Mouse (Mus musculus) cerebellum, postnatal 14 days (tissue): ENCODE measurements around the gene Gfy.

Experiments used
- DNase-seq, 2 experiments: peaks; one replicate each; pipeline ENCODE4 v3.0.0; 2021; ENCODE audit warnings: mixed read lengths in 2 of 2

The Gfy gene

DNA sequence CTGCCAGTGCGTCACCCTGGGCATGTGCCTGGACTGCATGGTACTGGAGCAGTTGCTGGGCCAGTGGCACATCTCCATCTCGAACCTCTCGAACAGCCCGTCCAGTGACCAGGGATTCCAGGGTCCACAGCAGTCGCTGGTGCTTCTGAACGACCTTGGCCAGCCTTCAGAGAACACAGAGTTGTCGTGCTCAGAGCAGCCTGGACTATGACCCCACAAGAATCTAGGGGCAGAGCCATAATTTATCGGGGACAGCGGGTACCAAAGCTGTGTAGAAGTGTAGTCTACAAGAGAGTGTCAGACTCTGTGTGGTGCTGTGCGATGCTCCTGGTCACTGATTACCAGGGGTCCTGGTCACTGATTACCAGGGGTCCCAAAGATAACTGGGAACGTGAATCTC, 31.5 kb downstream of the Gfy start:
- no peak for DNase-seq

DNA sequence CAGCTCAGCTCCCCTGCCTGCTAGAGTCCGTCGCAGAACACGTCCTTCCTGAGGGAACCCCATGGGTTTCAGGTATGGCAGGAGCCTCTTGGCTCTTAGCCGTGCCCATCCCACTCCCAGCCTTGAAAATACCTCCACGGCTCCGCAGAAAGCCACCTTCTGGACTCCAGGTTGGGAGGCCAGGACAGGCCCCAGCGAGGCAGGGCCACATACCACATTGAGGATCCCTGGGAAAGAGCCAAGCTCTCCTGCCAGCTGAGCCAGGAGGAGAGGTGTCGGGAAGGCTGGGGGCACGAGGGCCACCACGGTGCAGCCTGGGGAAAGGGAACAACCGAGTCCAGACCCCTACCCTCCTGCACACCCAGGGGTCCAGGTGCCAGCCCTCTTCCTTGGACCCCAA, 32.1 kb downstream of the Gfy start:
- DNase-seq = no peak

DNA sequence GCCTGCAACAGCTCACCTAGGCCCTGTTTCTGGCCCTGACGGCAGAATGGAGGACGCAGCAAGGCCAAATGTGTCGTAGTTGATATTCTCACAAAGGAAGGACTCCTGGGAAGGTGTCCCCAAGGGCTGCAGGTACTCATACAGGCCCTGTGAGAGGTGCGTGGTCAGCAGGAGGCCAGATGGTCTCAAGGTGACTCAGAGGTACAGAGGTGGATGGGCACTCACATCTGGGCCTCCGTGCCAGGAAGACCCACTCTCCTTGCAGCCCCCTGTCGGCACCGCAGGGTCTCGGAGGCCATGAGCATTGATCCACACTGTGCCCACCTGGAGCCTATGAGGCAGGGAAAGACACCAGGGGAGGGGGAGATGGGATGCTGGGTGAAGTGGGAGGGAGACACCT, 33.9 kb downstream of the Gfy start:
- no peak for DNase-seq

DNA sequence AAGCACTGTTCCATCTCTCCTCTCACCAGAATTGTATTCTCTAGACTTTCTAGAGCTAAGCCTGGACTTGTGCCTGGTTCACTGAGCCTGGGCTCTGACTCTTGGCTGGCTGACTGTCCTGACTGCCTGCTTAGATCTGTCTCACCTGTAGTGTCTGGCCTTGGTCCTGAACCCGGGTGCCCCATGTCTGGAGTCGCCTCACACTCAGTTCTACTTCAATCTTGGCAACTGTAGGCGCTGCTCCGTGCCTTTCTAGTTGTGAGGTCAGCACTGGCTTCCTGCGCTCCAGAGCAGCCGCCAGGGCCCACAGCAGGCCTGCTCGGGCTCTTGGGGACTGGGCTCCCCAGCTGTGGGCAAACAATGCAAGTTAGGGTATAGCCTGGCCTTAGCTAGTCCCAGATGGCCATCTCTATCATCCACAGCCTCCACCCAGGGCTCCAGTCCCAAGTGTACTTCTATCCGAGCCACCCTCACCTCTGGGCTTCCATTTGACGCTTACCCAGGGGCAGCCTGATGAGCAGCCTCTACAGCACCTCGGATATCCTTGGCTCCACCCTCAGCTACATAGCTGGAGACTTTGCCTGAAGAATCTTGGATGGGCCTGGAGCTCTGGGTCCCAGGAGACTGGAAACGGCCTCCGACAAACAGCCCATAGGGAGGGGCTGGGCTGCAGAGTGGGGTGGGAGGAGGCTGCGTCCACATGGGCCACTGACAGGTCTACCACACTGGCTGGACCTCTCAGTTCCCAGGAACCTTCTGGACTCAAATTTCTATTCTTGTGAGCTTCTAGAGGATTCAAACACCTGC, 34.8 kb downstream of the Gfy start:
- no peak for DNase-seq

DNA sequence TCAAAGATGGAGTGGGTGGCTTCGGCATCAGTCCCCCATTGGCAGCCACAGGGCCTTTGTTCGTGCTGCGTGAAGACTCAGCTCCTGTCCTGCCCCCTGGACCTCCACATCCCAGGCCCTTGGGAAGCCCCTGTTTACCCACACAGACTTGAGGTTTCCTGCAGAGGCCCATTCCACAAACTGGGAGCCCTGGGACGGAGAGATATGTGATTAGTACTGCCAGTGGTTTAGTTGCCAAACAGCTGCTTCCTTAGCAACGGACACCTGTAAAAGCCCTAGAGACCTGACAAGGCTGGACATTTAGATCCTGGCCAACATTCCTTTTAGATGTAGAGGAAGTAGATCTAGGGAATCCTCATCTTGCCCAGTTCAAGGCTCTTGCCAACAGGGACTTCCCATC, 37.5 kb downstream of the Gfy start:
- peak in 1 of 2 experiments; percentile 5 for DNase-seq

DNA sequence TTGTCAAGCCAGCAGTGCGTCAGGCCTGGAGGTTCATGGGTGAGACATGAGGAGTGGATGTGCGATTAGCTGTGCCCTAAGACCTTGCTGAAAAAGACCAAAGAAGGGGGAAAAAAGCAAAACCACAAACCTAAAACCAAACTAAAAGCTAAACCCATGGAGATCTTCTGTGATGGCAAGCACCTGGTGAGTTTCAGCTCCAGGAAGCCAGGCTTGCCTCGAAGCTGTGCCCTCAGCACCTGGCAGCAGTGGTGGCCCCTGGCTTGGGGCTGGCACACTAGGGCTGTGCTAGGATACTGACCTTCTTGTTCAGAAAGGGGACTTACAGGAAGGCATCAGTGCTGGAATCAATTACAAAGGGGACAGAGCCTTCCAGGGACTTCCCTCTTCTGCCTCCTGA, 38.0 kb downstream of the Gfy start:
- no peak for DNase-seq

DNA sequence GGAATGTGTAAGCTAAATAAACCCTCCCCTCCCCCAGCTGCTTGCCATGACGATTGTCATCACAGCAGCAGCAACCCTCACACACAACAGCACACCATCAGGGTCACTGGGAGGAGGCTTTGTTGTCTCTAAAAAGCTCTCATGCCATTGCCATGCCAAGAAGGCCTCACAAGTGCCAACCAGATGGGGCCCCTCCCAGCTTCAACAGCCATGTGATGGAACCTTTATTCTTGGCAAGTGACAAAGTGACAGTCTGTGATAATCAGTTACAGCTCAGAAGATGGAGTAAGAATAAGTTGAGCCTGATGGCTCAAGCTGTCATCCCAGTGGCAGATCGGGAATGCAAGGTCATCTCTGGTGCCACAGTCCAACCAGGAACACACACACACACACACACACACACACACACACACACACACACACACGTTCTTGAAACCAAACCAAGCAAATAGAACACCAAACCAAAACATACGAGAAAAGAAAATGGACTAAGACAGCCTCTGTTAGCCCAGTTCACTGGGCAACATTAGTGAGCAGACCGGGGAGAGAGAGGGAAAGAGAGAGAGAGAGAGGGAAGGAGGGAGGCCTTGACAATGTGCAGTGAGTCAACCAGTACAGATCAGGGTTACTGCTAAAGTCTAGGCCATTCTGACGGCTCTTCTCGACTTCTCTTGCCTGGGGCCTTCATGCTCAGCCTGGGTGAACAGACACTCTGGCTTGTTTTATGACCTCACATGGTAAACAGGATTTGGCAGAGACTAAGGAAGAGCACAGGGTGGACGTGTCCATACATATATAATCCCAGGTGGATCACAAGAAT, 39.3 kb downstream of the Gfy start:
- peak in 1 of 2 experiments; percentile 75 for DNase-seq

DNA sequence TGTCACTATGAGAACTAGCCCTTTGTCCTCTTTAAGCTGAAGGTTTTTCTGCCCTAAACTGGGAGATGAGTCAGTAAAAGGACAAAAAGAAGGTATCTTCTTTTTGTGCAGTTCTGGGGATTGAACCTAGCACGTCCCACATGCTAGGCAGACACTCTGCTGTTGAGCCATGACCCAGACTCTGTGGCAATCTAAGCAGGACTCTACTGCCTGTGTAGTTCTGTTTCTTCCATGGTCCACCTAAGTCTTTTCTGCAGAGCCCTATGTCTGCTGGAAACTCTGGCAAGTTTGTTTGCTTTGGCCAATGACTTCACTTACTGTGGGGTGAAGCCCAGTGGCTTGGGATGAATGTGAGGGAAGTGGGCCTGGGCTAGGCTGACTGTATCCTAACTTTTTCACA, 41.0 kb downstream of the Gfy start:
- no peak for DNase-seq

DNA sequence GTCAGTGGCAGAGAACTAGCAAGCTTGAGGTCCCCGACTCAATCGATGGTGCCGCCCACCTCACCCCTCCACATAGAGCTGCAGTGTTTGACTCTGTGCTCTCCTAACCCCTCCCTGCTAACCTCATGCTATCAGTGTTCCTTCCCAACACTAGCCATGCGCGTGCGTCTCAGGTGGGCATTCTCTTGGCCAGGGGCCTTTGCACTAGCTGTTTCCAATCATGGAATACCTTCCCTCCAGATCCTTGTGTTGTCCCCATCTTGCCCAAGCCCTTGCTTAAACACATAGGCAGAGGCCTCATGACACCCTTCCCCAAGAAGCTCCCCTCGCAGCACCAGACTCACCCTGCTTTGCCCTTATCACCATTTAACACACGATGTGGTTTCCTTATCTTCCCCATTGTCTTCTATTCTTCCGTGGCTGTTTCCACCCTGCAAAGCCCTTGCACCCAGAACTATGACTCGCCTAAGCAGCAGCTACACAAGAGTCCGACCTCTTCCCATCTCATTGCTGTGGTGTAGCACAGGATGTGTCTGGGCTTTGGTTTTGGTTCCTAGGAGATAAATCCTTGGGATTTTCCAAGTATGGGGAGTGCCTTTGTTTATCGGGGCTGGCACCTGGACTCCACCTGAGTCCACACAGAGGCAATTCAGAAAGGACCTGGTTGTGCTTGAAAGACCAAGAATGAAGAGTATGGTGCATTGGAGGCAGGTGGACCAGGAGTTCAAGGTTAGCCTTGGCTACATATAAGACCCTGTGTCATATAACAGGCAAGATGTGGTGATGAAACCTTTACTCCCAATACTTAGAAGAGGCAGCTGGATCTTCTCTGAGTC, 42.0 kb downstream of the Gfy start:
- DNase-seq = peak in 1 of 2 experiments; percentile 12

DNA sequence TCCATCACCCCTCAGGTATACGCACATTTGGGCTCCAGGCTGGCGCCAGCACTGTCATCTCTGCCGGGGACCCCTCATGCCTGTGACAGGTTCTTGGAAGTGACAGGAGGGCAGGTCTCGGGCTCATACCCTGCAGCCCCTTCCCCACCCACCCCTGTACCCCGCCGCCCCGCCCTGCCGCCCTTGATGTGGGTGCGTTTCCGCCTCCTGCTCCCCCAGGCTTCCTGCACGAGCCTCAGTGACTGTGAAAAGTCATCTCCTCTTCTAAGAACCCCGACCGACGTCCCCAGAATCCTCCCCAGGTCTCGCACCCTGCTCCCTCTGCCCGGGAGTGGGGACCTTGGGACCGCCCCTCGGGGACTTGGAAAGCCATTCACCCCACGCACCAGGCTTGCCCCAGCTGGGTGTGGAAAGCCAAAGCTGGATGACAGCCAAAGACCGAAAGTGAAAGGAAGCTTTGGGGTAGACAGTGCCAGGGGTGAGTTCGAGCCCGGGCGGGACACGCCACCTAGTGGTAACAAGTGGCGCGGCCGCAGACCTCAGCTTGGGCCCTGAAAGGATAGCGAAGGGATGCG, 43.3 kb downstream of the Gfy start, which contains the start of the genes Gm45713 and Flt3l:
Gene Gm45713 (minus strand): TSS at position 239 of the 575 bp plus-strand sequence.
Gene Flt3l (minus strand): TSS at position 440 of the 575 bp plus-strand sequence.
- DNase-seq = peak; percentile 94

DNA sequence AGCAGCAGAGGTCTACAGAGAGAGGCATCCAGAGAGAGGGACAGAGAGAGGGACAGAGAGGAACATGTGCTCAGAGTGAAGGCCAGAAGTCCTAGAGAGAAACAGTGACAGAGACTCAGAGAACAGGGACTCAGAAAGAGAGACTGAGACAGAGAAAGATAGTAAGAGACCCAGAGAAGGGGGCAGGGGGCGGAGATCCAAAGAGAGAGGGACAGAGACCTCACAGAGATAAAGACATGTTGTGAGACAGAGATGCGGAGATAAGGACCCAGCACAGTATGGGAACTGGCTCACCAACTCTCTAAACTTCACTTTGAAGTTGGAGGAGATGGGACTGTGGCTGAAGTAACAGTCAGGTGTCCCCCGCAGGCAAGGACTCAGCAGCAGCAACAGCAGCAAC, 44.0 kb downstream of the Gfy start:
- peak in 1 of 2 experiments; percentile 9 for DNase-seq

DNA sequence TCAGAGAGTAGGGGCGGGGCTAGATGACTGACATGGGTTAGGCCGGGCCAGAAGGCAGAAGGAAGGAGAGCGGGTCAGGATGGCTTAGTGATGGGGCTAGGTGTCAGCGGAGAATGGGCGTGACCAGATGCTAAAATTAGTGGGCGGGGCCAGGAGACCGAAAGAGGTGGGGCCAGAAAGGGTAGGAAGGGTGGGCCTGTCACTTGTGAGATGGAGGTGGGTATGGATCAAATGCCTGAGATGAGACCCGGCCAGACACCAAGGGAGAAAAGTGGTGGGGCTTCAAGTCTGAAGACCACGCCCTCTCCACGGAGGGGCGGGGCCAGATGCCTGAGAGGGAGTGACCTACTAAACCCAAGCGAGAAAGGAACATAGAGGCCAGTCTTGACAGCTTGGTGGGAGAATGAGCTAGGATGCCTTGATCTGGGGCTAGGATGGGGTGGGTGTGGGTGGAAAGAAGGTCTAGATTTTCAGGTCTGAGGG, 44.8 kb downstream of the Gfy start:
- peak in 1 of 2 experiments; percentile 26 for DNase-seq

DNA sequence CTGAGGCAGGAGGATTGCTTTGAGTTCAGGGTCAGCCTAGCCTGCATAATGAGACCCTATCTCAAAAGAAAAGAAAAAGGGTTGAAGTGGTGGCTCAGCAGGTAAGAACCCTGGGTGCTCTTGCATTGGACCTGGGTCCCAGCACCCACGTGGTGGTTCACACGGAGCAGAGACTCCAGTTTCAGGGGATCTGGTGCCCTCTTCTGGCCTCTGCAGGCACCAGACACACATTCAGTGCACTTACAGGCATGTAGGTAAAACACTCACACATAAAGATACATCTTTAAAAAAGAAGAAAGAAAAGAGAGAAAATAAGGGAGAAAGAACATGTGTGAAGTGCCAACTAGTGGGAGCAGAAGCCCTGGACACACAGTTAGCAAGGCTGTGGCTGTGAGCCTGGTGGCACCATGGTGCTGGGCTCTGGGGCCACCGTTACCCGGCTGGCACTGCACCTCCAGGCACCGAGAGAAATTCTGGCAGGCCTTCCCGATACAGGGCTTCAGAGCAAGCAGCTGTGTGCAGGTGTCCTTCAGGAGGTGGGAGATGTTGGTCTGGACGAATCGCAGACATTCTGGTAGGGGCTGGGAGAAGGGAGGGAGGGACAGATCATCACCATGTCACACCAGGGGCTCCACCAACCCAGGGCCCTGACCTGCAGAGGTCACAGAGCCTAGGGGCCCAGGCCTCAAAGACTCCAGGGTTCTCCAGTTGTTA, 45.8 kb downstream of the Gfy start:
- no peak for DNase-seq

DNA sequence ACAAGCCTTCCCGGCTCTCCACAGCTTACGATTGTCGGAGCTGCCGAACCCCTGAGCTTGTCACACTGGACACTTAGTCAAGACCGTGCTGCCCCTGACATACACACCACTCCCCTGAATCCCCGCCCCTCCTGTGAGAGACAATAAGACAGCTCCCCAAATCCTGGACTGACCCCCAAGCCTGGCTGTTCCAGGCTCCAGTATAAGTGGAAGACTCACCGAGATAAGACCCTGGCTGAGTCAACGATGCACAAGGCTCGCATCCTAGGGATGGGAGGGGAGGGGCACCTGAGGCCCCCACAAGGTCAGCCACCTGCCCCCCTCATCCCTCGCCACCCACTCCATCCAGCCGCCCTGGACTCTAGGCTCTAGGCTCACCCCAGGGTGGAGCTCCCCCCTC, 47.5 kb downstream of the Gfy start:
- DNase-seq = no peak

DNA sequence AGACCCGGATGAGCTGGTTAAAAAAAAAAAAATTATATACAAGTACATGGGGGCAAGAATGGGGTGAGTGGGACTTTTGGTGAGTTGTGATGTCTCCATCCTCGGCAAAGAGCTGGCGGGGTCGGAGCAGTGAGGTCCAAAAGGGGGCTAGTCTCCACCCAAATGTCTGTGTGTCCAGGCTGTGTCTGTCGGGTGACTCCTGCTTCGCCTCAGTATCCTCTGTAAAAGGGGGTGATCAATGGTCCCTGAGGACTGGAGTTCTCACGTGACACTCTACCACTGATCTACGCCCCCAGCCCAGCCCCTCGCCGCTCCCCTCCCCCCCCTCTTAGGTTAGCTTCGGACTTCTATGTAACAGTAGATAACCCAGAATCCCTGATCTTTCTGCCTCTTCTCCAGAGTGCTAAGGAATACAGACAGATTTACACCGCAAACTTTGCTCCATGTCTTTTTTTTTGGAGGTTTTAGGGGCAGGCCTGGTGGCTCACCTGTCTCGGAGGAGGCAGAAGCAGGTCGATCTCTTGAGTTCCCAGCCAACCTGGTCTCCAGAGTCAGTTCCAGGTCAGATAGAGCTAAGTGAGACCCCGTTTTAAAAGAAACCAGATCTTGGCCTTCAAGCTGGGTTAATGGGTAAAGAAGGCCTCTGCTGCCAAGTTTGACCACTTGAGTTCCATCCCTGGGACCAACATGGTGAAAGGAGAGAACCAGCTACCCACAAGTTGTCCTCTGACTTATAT, 49.4 kb downstream of the Gfy start:
- DNase-seq = no peak

DNA sequence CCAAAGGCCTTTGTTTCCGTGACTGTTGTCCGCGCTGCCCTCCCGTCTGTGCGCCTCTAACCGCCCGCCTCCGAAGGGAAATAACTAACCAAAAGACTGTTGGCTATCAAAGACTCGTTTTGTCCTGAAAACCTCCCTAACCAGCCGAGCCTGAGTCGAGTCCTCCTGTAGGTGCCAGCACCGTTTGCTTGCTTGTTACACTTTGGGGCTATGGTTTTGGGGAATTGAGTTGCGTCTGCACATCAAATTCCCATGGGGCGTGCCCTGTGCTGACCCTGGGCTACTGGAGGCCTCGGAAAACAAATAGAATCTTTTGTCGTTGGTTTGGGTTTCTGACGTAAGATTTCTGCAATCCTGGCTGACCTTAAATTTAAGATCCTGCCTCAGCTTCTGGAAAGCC, 50.1 kb downstream of the Gfy start:
- DNase-seq = peak in 1 of 2 experiments; percentile 68

DNA sequence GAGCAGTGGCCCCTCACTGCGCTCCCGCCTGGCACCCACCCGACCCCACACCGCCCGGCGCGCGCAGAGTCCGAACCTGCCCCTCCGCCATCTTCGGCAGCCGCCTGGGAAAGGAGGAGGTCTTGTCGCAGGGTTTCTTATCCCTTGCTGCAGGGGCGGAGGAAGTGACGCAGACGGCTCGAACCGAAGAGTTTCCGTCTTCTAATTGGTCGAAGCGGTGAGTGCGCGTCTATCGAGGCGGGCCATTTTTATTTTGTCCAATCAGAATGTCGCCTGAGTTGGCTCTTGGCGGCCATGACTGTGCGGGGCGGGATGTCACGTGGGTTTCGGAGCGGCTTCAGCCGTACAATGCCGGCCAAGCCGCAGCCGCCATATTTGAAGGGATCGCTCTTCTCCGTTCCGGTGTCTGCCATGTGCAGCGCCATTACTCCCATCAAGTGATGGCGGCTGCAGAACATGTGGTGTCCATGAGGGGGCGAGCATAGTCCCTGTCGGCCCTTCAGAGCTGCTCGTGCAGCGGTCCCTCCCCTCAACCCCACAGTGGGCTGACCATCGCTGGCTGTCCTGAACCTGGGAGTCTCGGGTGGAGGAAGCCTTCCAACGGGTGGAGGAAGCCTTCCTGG, 50.6 kb downstream of the Gfy start, which contains the start of gene Rpl13a:
Gene Rpl13a (minus strand): TSS at position 138 of the 623 bp plus-strand sequence.
- DNase-seq = peak; percentile 98 to 99

DNA sequence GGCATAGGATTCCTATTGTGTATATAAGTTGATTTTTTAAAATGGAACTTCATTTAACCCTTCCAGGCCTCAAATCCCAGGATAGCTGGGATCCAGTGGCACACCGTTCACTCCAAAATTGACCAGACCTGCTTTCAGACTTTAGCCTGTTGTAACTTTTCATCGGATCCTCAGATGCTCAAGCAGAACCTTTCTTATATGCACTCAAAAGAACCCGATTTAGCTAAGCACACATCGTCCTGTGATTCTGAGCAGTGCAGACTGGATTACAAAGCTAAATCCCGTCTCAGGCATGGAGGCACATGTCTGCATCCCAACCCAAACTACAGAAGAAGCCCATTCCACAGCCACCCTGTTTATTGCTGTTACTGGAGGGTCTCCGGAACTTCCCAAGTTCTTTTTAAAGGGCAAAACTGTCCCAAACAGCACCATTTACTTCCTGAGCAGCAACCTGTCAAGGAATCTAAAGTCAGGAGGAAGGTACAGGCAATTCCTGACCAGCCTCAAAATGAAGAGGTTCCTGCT, 51.6 kb downstream of the Gfy start:
- no peak for DNase-seq

DNA sequence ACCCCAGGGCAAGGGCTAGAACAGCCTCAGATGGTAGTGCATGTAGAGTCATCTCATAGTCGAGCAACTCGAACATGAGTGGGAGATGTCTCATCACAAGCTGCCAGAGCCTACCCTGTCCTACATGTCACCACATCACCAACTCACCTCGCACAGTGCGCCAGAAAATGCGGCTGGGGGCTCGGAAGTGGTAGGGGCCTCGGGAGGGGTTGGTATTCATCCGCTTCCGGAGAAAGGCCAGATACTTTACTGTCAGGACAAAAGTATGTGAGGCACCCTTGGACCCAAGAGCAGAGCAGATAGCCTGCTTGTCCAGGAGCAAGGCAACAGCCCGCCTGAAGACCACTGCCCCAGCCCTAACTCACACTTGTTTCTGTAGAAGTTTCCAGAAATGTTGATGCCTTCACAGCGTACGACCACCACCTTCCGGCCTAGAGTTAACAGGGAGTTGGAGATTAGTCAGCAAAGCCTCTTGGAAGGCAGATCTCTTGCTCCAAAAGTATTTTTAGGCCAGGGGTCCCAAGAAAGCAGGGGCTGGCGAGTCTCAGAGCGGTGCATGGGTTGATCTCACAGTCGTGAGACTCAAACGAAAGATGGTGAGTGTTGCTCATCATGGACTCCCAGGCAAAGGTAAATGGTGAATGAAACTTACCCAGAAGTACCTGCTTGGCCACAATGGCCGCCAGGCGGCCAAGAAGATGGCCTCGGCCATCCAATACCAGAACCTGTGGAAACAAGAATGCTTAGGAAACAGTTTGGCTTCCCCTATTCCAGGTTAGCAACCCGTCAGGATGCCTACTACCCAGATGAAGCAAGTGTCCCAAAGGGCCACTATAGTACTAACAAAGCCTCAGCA, 52.3 kb downstream of the Gfy start:
- no peak for DNase-seq
